Mouse (Mus musculus) small intestine, adult 2 months (tissue): ENCODE data around the gene Lgals3bp. TPM values are rescaled to one million over a fixed set of nuclear protein-coding genes. Genes with fewer than 3 reads are reported as not detected.

Experiments
- H3K27ac ChIP-seq: fragments of 200-500 bp; 2 replicates; pipeline ENCODE4 v1.5.1; 2012; ENCODE audit warnings: low read depth, low read length, control low read depth, inconsistent platforms; ENCODE audit not compliant: insufficient read depth
- H3K27me3 ChIP-seq: fragments of 200-500 bp; 2 replicates; pipeline ENCODE4 v1.6.1; 2012; ENCODE audit warnings: mild to moderate bottlenecking, moderate library complexity, low read length, inconsistent platforms; ENCODE audit not compliant: control insufficient read depth, insufficient read depth
- H3K36me3 ChIP-seq: fragments of 200-500 bp; 2 replicates; pipeline ENCODE4 v1.6.1; 2012; ENCODE audit warnings: mild to moderate bottlenecking, low read length, control low read depth, inconsistent platforms; ENCODE audit not compliant: control insufficient read depth, insufficient read depth
- H3K4me1 ChIP-seq: fragments of 200-500 bp; 2 replicates; pipeline ENCODE4 v1.6.1; 2012; ENCODE audit warnings: low read length, inconsistent platforms, mixed read lengths; ENCODE audit not compliant: control insufficient read depth, insufficient read depth, insufficient read length
- H3K4me3 ChIP-seq: fragments of 200-500 bp; 2 replicates; pipeline ENCODE4 v1.5.1; 2012; ENCODE audit warnings: low read depth, mild to moderate bottlenecking, control low read depth, inconsistent platforms, low read length, moderate library complexity
- CTCF ChIP-seq: fragments of 200-500 bp; IDR thresholded peaks from 2 replicates; pipeline ENCODE4 v1.5.1; 2012; ENCODE audit warnings: low read depth, mild to moderate bottlenecking, control low read depth, inconsistent platforms, low read length, moderate library complexity, mixed read lengths; ENCODE audit not compliant: insufficient replicate concordance, insufficient read length; ENCODE audit errors: extremely low read depth
- POLR2A ChIP-seq: fragments of 200-500 bp; IDR thresholded peaks from 2 replicates; pipeline ENCODE4 v1.6.1; 2012; ENCODE audit warnings: low read depth, mild to moderate bottlenecking, control low read depth, inconsistent platforms, low read length, moderate library complexity
- WGBS: fragments of 180-500 bp; shearing (Covaris S2); methylation state at CpG from one replicate; pipeline ENCODE4 v1.1.7; 2018; 5-methylcytosine and 5-hydroxymethylcytosine counted together
- polyA plus RNA-seq: library from polyadenylated mRNA; depleted of rRNA; stranded (reverse); fragments of >200 nt; gene quantifications from 2 replicates; pipeline ENCODE4 v1.2.3, GENCODE M21; 2012; rRNA removed

Gene Lgals3bp
- polyA plus RNA-seq, 1 experiment: 739 TPM

DNA sequence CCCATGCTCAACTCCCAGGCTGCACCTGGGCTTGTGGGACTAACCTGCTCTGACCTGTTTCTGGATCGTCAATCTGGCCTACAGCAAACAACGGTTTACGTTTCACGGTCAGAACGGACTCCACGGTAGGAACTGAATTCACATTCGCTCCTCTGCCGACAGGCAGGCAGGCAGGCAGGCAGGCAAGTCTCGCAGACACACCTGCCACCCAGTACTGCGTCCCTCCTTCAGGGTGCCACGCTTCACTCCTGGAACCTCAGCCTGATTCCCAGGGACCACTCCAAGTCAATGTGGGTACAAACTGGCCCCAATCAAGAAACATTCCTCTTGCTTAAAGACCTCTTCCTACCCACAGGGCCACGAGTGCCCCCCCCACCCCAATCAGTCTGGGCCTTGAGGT is 54.0 kb downstream of the Lgals3bp start:
- no peak overlapping the region for H3K4me3 ChIP-seq
- no peaks in the 10 kb centered on the region for H3K27me3 ChIP-seq
- no peaks in the 10 kb centered on the region for H3K36me3 ChIP-seq
- H3K4me1 ChIP-seq: peaks cover 6% of the 10 kb centered on the region; the same call in 1 of the 2 replicates
- TF ChIP-seq CTCF (no peak), POLR2A (no peak)
- H3K27ac ChIP-seq: no peak overlapping the region
- WGBS: 82% methylated on average over 12 of the region's 12 CpGs

GRCm38 (mm10) chr11:118347391-118347790 is 54.5 kb downstream of the Lgals3bp start:
- WGBS: 88% methylated on average over 2 of the region's 2 CpGs
- no peaks in the 10 kb centered on the region for H3K36me3 ChIP-seq
- H3K27me3 ChIP-seq: no peaks in the 10 kb centered on the region
- H3K27ac ChIP-seq: no peak overlapping the region
- no peak overlapping the region for H3K4me3 ChIP-seq
- TF ChIP-seq POLR2A (no peak), CTCF (no peak)
- peaks cover 6% of the 10 kb centered on the region; the same call in 1 of the 2 replicates for H3K4me1 ChIP-seq

- WGBS: 81% methylated on average over 8 of the region's 8 CpGs
- Histone ChIP-seq H3K4me3 (no peak overlapping the region), H3K27me3 (no peaks in the 10 kb centered on the region), H3K27ac (no peak overlapping the region), H3K4me1 (peaks cover 6% of the 10 kb centered on the region; the same call in 1 of the 2 replicates), H3K36me3 (no peaks in the 10 kb centered on the region)
- TF ChIP-seq POLR2A: no peak
- no peak for TF ChIP-seq CTCF
These were observed 55.3 kb downstream of the Lgals3bp start for GRCm38 (mm10) chr11:118346395-118347096.

GRCm38 (mm10) chr11:118345693-118346092 is 56.2 kb downstream of the Lgals3bp start:
- 63% methylated on average over 4 of the region's 4 CpGs for WGBS

DNA sequence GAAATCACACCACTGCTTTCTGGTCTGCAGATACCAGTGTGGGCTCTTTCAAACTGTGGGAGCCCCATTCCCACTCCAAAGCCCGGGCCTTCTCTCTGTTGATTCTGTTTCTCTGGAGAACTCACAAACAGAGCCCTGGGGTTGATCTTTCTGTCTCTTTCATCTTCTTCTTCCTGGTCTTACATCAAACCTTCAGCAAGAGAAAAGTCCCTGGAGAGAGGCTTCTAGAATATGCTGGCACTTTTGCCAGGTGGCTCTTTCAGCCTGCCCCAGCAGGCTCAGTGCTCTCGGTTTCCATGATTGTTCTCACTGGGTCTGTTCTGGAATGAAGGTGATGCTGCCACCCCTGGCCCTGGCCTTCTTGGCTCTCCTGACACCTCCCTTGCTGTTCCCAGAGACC is 58.3 kb downstream of the Lgals3bp start:
- 72% methylated on average over 2 of the region's 2 CpGs for WGBS
- peaks cover 2% of the 10 kb centered on the region; the same call in 1 of the 2 replicates for H3K4me1 ChIP-seq
- no peaks in the 10 kb centered on the region for H3K27me3 ChIP-seq

More at GRCm38 (mm10) chr11:118345693-118346092, 56.2 kb downstream of the Lgals3bp start:
- Histone ChIP-seq H3K27me3 (no peaks in the 10 kb centered on the region), H3K4me1 (peaks cover 6% of the 10 kb centered on the region; the same call in 1 of the 2 replicates), H3K36me3 (no peaks in the 10 kb centered on the region), H3K4me3 (no peak overlapping the region), H3K27ac (no peak overlapping the region)
- no peak for TF ChIP-seq POLR2A
- TF ChIP-seq CTCF: no peak

More for the DNA sequence above, 58.3 kb downstream of the Lgals3bp start:
- Histone ChIP-seq H3K27ac (no peak overlapping the region), H3K4me3 (no peak overlapping the region), H3K36me3 (no peaks in the 10 kb centered on the region)
- TF ChIP-seq CTCF (no peak), POLR2A (no peak)

Other genes with a start within 250 kb of the Lgals3bp start
- gene Cyth1, start 153.5 kb downstream of the Lgals3bp start, polyA plus RNA-seq: 8.5 and 19.6 TPM in 2 replicates
- 10.8 and 11.5 TPM in 2 replicates for gene Usp36, start 111.8 kb downstream of the Lgals3bp start, polyA plus RNA-seq
- gene Cep295nl, start 59.6 kb downstream of the Lgals3bp start, polyA plus RNA-seq: 0.04 TPM in 1 of 2 replicates, not detected in the other
- 22.6 and 27.7 TPM in 2 replicates for gene Timp2, start 46.4 kb downstream of the Lgals3bp start, polyA plus RNA-seq
- gene Cant1, start 17.0 kb upstream of the Lgals3bp start, polyA plus RNA-seq: 73.6 and 158 TPM in 2 replicates
- gene C1qtnf1, start 26.1 kb upstream of the Lgals3bp start, polyA plus RNA-seq: 3.3 and 4.3 TPM in 2 replicates
- 12.3 and 18.3 TPM in 2 replicates for gene Engase, start 74.7 kb upstream of the Lgals3bp start, polyA plus RNA-seq